Mouse (Mus musculus): ENCODE data around the gene Acap2.

The Acap2 gene

DNA sequence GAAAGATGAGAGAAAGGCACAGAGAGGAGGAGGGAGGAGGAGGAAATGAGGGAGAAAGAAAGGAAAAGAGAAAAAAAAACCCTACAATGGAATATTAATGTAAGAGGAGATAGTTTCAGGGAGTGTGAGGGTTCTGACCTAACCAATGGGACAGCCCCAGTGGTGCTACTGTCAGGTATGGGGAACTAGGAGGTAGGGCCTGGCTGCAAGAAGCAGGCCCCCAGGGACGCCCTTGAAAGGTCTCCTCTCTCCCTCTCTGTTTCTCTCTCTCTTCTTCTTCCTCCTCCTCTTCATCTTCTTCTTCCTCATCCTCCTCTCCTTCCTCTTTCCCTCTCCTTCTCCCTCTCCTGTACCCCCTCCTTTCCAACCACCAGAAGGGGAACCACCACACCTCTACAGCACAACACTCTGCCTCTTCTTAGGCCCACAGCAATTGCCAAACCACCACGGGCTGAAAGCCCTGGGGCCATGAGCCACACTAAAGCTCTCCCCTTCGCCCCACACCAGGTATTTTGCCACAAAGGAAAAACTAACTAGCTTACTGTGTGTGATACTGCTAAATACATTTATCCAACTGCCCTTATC, 126.6 kb downstream of the Acap2 start:
- no peak for DNase-seq

DNA sequence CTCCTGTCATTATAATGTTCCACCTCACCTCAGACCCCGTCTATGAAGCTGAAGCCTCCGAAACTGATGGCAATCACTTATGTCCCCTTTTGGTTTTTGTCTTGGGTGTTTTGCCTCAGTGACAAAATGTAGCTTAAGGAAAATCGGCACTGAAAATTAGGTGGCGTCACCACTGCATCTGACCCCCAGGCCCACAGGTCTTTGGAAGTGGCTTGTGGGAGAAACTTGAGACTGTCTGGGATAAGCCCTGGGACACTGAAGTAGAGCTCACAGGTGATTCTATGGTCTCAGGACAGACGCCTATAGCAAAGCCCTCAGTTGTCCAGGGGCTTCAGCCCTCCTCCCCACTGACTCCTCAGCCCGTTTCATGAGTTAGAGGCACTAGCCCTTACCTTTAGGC, 129.3 kb downstream of the Acap2 start:
- no peak for DNase-seq

DNA sequence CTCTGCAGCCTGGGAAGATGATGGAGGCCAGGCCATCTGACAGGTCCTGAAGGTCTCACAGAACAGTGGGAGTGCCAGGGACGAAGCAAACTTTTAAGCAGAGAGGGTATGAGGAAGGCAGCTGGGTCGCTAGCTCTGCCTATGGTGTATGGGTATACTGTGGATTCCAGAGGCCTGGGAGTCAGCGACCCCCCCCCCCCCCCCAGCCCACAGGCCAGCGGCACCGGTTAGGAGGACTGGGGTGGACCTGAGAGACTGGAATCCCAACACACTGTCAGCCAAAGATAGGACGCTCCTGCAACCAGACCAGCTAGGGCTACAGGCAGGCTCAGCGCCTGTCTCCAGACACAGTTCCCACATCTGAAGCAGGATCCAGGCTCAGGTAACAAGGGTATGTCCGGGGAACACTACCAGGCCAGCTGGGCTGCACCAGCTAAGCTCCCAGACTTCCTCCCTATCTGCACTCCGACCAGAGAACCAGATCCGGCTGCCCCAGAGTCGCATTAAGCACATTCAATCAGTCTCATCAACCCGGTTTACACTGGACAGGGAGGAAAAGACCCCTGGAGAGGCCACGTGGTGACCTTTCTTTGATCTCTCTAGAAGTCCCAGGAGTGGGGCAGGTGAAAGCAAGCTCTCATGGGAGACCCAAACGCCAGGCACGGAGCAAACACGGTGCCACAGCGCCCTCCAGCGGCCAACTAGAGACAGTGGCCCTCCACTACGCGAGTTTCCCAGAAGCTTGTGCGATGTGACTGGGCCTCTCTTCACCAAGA, 130.5 kb downstream of the Acap2 start:
- peak; percentile 84 for DNase-seq

- no peak for DNase-seq
These were observed 131.6 kb downstream of the Acap2 start for GRCm38 (mm10) chr16:31069211-31070166.

- no peak for DNase-seq
These were observed 132.8 kb downstream of the Acap2 start for GRCm38 (mm10) chr16:31068280-31068679.

- no peak for DNase-seq
These were observed 134.5 kb downstream of the Acap2 start for GRCm38 (mm10) chr16:31066344-31067098.

GRCm38 (mm10) chr16:31064782-31065181, 136.3 kb downstream of the Acap2 start:
- DNase-seq = no peak

DNA sequence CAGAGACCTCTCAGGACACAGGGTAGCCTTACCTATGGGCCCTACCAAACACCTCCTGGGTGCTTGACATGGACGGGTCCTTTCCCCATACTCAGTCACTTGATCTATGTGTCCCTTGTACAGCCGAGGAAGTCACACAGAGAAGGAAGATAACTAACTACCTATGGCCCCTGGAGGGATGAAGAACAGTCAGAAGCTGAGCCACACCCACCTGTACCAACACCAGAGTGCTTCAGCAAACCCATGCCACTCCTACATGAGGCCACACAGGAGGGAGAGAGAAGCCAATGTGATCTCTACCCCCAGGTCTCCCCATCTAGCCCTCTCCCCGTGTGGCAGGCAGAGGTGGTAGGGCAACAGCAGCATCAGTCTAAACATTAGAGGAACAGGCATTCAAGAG, 138.1 kb downstream of the Acap2 start:
- DNase-seq = no peak

GRCm38 (mm10) chr16:31061246-31061880, 139.7 kb downstream of the Acap2 start:
- no peak for DNase-seq

- no peak for DNase-seq
These were observed 140.3 kb downstream of the Acap2 start for GRCm38 (mm10) chr16:31060714-31061113.

GRCm38 (mm10) chr16:31060226-31060625, 140.8 kb downstream of the Acap2 start:
- no peak for DNase-seq

DNA sequence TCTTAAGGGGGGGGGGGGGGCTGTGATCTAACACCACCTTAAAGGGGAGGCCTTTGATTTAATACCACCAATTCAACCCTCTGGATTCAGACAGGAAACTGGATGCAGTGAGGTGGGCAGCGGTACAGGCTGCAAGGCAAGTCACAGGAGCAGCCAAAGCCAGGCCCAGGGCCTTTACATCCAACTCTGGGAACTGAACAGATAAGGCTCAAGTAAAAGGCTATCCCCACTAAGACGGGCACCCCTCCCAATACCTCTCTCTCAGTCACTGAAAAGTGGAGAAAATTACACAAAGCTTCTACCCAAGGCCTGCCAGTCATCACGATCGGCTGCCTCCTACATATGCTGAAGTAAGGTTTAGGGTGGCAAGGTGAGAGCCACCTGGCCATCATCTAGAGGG, 141.3 kb downstream of the Acap2 start:
- no peak for DNase-seq

DNA sequence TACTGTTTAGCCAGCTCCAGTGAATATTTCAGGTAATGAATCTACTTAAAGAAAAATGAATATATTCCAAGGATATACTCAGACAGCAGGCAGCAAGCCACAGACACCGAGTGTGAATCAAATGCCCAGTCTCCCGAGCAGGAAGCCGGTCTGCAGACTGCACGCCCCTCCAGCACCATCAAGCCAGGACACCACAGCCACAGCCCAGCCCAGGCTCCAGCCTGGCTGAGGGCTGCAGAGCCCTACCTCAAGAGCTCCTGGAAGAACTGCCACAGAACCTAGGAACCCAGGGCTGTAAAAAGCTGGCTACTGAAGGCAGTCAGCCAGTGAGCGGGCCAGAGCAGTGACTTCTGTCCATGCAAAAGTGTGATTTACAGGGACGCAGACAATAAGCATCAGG, 148.2 kb downstream of the Acap2 start:
- DNase-seq = no peak

- DNase-seq = no peak
These were observed 148.8 kb downstream of the Acap2 start for GRCm38 (mm10) chr16:31052177-31052726.

- DNase-seq = no peak
These were observed 150.3 kb downstream of the Acap2 start for GRCm38 (mm10) chr16:31050701-31051100.

- DNase-seq = no peak
These were observed 152.9 kb downstream of the Acap2 start for GRCm38 (mm10) chr16:31048194-31048593.

DNA sequence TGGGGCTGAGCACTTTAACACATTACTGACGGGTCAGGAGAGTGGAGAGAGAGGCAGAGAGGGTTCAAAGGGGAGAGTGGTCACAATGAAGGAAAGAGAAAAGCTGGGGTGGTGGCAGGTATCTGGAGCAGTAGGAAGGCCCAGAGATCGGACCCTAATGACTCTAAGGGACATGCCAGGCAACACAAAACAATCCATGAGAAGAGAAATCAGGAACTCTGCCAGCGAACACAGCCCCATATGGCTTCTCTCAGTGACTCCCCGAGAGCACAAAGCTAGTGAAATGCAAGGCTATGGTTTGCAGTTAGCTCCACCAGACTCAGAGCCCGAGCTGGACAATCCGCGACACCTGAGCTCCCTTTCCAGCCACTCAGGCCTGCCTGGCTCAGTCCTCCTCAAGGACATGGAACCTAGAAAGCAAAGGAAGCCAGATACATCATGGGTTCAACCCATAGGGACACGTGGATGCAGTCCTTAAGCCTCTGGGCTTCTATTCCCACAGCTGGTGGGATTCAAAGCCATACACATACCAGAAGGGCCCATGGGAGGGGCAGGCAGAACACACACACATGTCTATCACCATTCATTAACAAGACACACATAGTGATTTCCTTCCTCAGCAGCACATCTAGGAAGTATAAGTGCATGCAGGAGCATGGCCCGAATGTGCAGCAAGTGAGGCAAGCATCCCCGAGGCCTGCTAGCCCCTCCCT, 153.7 kb downstream of the Acap2 start:
- DNase-seq = peak; percentile 53

DNA sequence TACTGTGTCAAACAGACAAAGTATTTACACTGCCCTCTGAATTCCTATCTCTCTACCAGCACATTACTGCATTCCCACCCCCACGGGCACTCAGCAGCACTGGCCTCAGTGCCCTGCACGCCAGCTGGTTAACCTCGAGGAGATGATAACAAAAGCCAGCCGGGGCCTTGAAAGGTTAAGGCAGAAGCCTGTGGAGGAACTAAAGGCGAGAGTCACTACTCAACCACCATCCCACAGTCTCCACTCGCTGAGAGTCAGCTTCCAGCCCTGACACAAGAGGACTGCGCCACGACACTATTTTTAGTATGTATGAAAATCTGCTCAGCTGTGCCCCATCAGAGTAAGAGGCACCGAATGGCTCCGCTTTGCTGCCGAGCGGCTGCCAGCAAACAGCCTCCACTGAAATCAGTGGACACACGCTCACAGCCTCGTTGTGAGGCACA, 154.8 kb downstream of the Acap2 start:
- DNase-seq = peak; percentile 32

DNA sequence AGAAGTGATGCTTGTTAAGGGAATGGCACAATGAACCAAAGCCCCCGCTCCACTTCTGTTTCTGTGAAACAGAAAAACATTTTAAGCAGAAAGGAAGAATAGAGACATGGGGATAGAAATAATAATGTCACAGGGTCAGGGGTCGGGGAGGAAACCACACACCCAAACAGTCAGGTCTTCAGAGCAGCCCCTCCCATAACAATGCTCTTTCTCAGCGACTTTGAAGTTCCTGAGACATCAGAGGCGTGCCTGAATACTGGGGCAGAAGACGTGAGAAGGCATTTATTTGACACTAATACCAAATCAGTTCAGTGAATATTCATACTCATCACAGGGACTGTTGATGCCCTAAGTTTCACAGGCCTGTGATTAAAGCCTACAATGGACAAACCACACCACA, 155.8 kb downstream of the Acap2 start:
- no peak for DNase-seq

GRCm38 (mm10) chr16:31043136-31043535, 157.9 kb downstream of the Acap2 start:
- DNase-seq = no peak

Measured in cerebellum, adult 8-10 months (tissue).